Mouse (Mus musculus): ENCODE data around the gene Ggt6.

GRCm38 (mm10) chr11:72406079-72406675 is 29.1 kb upstream of the Ggt6 start:
- TF ChIP-seq CTCF (IDR thresholded peaks at IDR 0.05; ENCODE audit: insufficient read depth, low read length) (no peak), POLR2A (IDR thresholded peaks at IDR 0.05; ENCODE audit: borderline replicate concordance, extremely low read depth, low read depth, low read length) (no peak)
